Mouse (Mus musculus) stomach, embryonic 14.5 days (tissue): ENCODE measurements around the gene Impg2. TPM values are rescaled to one million over a fixed set of nuclear protein-coding genes. Genes with fewer than 3 reads are reported as not detected.

Source experiments
- ATAC-seq: fragments of 200-750 bp; cut with Nextera tagmentation; 2 replicates; pipeline ENCODE4 v1.8.0; 2017; ENCODE audit warnings: low read depth, moderate TSS enrichment; ENCODE audit not compliant: insufficient number of reproducible peaks, insufficient read depth, low FRiP score
- H3K27ac ChIP-seq: fragments of 300-500 bp; sonication (generic); 2 replicates; pipeline ENCODE4 v1.5.1; 2014; ENCODE audit warnings: mild to moderate bottlenecking, low read length, moderate library complexity, mixed read lengths
- H3K27me3 ChIP-seq: fragments of 300-500 bp; sonication (generic); 2 replicates; pipeline ENCODE4 v1.6.1; 2014; ENCODE audit warnings: low read length, control low read depth, mixed read lengths; ENCODE audit not compliant: control insufficient read depth, insufficient read depth
- H3K36me3 ChIP-seq: fragments of 300-500 bp; sonication (generic); 2 replicates; pipeline ENCODE4 v1.6.1; 2014; ENCODE audit warnings: mild to moderate bottlenecking, control low read depth, low read length, moderate library complexity, mixed read lengths; ENCODE audit not compliant: control insufficient read depth, insufficient read depth
- H3K4me1 ChIP-seq: fragments of 300-500 bp; sonication (generic); 2 replicates; pipeline ENCODE4 v1.6.1; 2014; ENCODE audit warnings: low read length, control low read depth, mixed read lengths; ENCODE audit not compliant: control insufficient read depth, insufficient read depth
- H3K4me2 ChIP-seq: fragments of 300-500 bp; sonication (generic); replicated peaks from 2 replicates; pipeline ENCODE4 v1.6.1; 2014; ENCODE audit warnings: low read depth, low read length, control low read depth
- H3K4me3 ChIP-seq: fragments of 300-500 bp; sonication (generic); 2 replicates; pipeline ENCODE4 v1.5.1; 2014; ENCODE audit warnings: low read depth, low read length, control low read depth
- H3K9ac ChIP-seq: fragments of 300-500 bp; sonication (generic); replicated peaks from 2 replicates; pipeline ENCODE4 v1.6.1; 2014; ENCODE audit warnings: low read depth, mild to moderate bottlenecking, control low read depth, low read length, moderate library complexity, mixed read lengths
- H3K9me3 ChIP-seq: fragments of 300-500 bp; sonication (generic); 2 replicates; pipeline ENCODE4 v1.6.1; 2016; ENCODE audit warnings: low read depth, low read length, control low read depth; ENCODE audit not compliant: control insufficient read depth
- polyA plus RNA-seq: library from polyadenylated mRNA; unstranded; fragments of >200 nt; fragmentation: Nextera tagmentation; extraction: Ambion mirVana; gene quantifications from 2 replicates; pipeline ENCODE4 v1.2.1, GENCODE M21; 2014

Impg2 gene
- polyA plus RNA-seq, 1 experiment from 2014 or later: 0.35 TPM

- Histone ChIP-seq H3K9ac (no peak overlapping the region), H3K4me1 (no peaks in the 10 kb centered on the region)
- ATAC-seq: no peak
These were observed 107.2 kb downstream of the Impg2 start for GRCm38 (mm10) chr16:56311291-56311690.

More at GRCm38 (mm10) chr16:56311291-56311690, 107.2 kb downstream of the Impg2 start:
- Histone ChIP-seq H3K27me3 (no peaks in the 10 kb centered on the region), H3K36me3 (no peaks in the 10 kb centered on the region), H3K9me3 (no peaks in the 10 kb centered on the region), H3K4me2 (no peak overlapping the region), H3K4me3 (no peak overlapping the region), H3K27ac (no peak overlapping the region)

Other genes starting within 250 kb of the Impg2 start
- gene Rpl24, start 238.0 kb upstream of the Impg2 start, polyA plus RNA-seq: 885 and 926 TPM in 2 replicates
- gene Zbtb11, start 230.4 kb upstream of the Impg2 start, polyA plus RNA-seq: 20.9 and 22.3 TPM in 2 replicates
- 231 and 241 TPM in 2 replicates for gene Pcnp, start 174.6 kb upstream of the Impg2 start, polyA plus RNA-seq
- gene Trmt10c, start 166.5 kb upstream of the Impg2 start, polyA plus RNA-seq: 28.4 and 29.0 TPM in 2 replicates
- 46.4 and 47.9 TPM in 2 replicates for gene Senp7, start 156.0 kb upstream of the Impg2 start, polyA plus RNA-seq